Mouse (Mus musculus) liver, embryonic 14.5 days (tissue): ENCODE data around the gene Ugdh.

Experiments
- CTCF ChIP-seq: IDR thresholded peaks from 2 replicates; pipeline ENCODE4 v1.5.1; 2016; ENCODE audit warnings: antibody characterized with exemption, low read depth, control low read depth
- EP300 ChIP-seq: IDR thresholded peaks from 2 replicates; pipeline ENCODE4 v1.6.1; 2016; ENCODE audit warnings: antibody characterized with exemption, low read depth

GRCm38 (mm10) chr5:65457086-65457827 is 21.5 kb upstream of the Ugdh start:
- TF ChIP-seq CTCF = no peak
- no peak for TF ChIP-seq EP300
